Mouse (Mus musculus): ENCODE measurements around the gene Duxf3. TPM values are rescaled to one million over a fixed set of nuclear protein-coding genes. Genes with fewer than 3 reads are reported as not detected.

Gene Duxf3
- polyA plus RNA-seq (2012; rRNA removed; ENCODE audit: low replicate concordance): not detected in 2 replicates

DNA sequence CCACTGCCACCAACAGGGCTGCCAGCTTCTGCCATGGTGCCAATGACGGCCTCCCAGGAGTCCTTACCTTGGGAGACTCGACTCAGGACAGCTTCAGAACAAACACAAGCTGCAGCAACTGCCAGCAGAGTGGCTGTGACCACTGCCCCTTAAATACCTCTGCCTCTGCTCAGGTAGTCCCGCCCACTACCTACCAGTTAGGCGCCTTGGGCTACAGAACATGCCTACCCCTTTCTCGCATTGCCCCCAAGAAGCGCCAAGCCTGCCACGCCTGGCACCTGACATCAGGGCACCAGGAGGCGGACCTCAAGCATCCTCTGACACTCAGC is at the start of gene Duxf3:
TSS of gene Duxf3 (minus strand) at position 35 of the 329 bp plus-strand sequence.

GRCm38 (mm10) chr10:58255213-58255892 is 22.9 kb upstream of the Duxf3 start, which contains the start of gene Gcc2:
Gene Gcc2, plus strand, starts transcription at chr10:58255497.

GRCm38 (mm10) chr10:58236613-58237012 is 4.1 kb upstream of the Duxf3 start, which contains the start of gene Gm4981:
Gene Gm4981, minus strand, starts transcription at chr10:58236701.

DNA sequence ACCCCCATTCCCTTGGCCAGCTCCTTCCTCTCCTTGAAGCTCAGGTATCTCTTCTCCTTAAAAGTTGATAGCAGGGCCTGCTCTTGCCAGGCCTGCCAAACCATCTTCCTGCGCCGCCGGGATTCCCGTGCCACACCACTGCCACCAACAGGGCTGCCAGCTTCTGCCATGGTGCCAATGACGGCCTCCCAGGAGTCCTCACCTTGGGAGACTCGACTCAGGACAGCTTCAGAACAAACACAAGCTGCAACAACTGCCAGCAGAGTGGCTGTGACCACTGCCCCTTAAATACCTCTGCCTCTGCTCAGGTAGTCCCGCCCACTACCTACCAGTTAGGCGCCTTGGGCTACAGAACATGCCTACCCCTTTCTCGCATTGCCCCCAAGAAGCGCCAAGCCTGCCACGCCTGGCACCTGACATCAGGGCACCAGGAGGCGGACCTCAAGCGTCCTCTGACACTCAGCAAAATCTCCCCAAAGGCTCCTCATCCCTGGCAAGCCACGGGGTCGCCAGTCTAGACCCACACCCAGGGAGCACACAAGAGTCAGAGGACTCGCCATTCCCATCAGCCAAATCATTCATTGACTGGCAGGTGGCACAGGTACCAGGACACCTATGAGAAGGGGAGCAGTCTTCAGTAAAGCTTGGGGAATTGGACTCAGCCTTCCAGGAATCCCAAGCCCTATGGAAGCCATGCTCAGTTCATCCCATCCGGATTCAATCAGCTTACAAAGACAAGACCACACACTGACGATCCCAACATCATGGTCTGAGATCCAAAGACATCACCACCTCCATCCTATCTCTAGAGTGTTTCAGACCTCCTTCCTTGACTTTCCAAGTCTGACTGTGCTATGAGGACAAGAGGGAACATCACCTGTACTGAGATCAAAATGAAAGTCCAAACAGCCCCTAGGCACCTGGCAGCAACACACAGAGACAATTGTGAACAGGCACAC is 7.4 kb downstream of the Duxf3 start, which contains the start of gene AW822073:
TSS of gene AW822073 (minus strand) at position 104 of the 959 bp plus-strand sequence.

Other genes with a start within 250 kb of the Duxf3 start
- gene AW822073, start 7.7 kb downstream of the Duxf3 start, polyA plus RNA-seq (2012; rRNA removed; ENCODE audit: low replicate concordance): not detected in 2 replicates
- not detected in 2 replicates for gene Gm4981, start 4.0 kb upstream of the Duxf3 start, polyA plus RNA-seq (2012; rRNA removed; ENCODE audit: low replicate concordance)
- gene Gcc2, start 22.8 kb upstream of the Duxf3 start, polyA plus RNA-seq (2012; rRNA removed; ENCODE audit: low replicate concordance): 3.1 and 9.6 TPM in 2 replicates
- 9.8 and 20.2 TPM in 2 replicates for gene Lims1, start 90.8 kb upstream of the Duxf3 start, polyA plus RNA-seq (2012; rRNA removed; ENCODE audit: low replicate concordance)
- gene Ranbp2, start 214.2 kb upstream of the Duxf3 start, polyA plus RNA-seq (2012; rRNA removed; ENCODE audit: low replicate concordance): 2.2 and 5.7 TPM in 2 replicates